Mouse (Mus musculus) retina, adult 2 months (tissue): ENCODE measurements around the gene Rabggtb.

Experiments used
- DNase-seq: peaks from one replicate; pipeline ENCODE4 v3.0.0-alpha.2; 2012; ENCODE audit warnings: low read depth, low spot score

Rabggtb gene

DNA sequence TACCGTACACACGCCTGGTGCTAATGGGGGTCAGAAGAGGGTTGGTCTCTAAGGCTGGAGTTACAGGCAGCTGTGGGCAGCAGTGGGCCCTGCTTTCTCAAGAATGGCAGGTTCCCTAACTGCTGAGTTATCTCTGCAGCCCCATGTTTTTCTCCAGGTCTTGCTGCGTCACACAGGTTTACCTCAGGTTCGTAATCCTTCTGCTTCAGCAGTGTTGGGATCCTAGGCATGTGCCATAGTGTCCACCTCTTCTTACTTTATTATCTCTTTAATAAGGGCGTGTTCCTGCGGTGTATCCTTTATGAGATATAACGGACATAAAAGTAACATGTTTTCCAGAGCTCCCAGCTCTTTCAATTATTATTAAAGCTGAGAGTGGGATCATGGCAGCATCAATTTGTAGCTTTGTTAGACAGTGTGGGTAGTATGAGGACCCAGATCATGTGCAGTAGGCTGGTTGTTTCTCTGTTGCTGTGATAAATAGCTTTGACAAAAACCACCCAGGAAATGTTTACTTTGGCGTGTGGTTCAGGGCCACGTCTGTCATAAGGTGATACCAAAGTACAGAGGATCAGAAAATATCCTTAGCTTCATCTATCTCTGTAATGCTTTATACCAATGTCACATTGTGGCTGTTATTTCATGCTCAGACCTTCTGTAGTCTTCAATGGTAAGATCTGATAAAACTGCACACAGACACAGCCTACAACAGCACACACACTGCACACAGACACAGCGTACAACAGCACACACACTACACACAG is 8.5 kb upstream of the Rabggtb start:
- DNase-seq = no peak

DNA sequence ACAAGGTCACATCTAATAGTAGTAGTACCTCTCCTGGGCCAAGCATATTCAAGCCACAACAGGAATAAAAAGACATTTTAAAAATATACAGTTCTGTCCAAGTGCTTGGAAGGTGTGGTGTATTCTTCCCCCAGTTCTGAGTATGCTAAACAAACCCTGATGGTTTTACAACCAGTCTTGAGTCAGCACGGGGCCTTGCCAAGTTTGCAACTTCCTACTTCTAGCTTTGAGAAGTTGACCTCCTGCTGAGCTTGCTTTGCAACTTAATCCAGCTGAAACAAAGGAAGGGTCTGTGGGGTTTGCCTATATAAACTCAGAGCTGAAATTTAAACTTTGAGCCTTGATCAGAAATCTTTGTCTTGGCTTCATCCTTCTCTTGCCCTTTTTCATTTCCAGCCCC is 4.4 kb upstream of the Rabggtb start:
- DNase-seq = no peak

DNA sequence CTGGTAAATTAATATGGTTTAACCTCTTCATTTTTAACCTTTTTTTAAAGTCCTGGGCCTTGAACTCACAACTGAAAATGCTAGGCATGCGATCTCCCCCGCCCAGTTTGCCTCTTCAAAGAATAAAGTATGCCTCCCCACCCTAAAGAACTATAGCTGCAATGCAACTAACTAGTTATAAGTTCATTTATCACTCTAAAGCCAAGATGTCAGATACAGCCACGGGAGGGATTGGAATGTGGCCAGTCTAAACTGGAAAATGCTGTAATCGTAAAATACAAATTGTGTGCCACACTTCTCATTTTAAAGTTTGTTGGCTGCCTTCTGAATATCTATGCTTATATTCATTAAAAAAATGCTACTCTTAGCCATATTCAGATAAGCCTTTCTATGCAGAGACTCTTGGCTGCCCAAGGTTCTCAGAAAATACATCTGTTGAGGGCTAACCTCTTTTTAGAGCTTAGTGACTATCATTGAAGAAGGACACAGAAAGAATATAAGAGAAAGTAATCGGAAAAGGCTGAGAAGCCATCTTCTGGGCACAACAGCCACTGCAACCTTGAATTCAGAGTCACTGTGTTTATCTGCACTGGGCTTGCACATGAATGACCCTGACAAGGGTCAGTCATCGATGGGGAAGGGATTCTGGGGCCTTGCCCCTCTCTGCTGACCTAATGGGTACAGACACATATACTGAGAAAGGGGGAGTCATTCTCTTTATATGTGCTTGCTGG is 868 bp upstream of the Rabggtb start:
- DNase-seq = no peak

DNA sequence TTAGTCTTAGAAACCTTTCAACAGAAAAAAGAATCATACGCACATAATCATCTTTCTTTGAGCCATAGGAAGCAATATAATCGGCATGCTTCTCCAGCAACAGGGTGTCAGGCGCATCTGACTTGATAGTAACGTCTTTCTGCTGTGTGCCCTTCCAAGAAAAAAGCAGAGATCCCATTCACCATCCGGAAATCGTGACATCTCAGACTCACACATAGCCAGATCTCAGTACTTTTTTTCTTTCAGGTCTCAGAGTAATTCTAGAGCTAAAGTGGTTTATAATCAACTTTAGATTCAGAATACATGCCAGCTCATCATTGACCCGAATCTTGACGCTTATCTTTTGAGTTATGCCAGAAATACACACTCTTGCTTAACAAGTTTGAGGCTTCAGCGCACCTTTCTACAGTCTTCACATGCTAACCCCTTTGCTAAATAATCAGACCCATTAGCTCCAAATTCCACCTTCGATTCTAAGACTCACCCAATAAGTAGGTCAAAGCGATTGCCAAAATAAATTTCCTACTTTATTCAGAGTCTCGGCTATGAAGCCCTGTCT is 848 bp downstream of the Rabggtb start:
- DNase-seq = no peak

GRCm38 (mm10) chr3:153911197-153911881 is 1.5 kb downstream of the Rabggtb start:
- DNase-seq = no peak

- no peak for DNase-seq
Measured at GRCm38 (mm10) chr3:153910489-153910888, 2.3 kb downstream of the Rabggtb start.

DNA sequence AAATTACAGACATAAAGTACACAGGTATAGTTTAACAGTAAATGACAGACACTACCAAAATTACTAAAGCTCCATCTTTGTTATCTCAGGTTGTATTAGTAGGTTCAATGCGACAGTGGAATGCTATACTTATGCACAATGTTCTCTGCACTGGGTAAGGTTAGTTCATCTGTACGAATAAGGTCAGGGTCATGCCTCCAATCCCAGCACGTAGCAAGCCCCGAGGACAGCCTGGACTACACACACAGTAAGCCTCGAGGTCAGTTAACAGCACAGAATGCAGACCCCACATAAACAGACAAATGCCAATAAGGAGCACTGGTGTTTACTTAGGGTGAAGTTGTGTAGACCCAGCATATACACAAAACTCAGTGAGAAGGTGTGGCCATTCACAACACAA is 3.9 kb downstream of the Rabggtb start:
- no peak for DNase-seq

- no peak for DNase-seq
Measured at GRCm38 (mm10) chr3:153906136-153906871, 6.5 kb downstream of the Rabggtb start, which contains the start of gene Msh4. Msh4 (minus strand) TSS chr3:153906138.

GRCm38 (mm10) chr3:153905251-153906135 is 7.3 kb downstream of the Rabggtb start:
- no peak for DNase-seq

DNA sequence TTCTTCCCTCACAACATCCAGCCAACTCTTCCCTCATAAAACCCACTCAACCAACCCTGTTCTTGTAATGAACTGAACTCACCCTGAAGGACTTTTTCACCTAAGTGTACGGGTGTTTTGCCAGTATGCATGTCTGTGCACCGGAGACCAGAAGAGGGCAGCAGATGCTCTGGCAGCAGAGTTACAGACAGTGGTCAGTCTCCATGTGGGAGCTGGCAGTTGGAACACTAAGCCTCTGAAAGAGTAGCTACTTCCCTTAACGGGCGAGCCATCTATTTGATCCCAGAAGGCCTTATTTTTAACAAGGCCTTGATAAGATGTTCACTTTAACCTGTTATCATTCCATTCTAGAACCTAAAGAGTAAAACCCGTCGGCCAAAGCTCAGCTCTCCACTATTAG is 8.2 kb downstream of the Rabggtb start:
- peak; percentile 20 for DNase-seq

GRCm38 (mm10) chr3:153902595-153902994 is 10.2 kb downstream of the Rabggtb start:
- no peak for DNase-seq

- DNase-seq = no peak
Measured at GRCm38 (mm10) chr3:153901904-153902303, 10.9 kb downstream of the Rabggtb start.

DNA sequence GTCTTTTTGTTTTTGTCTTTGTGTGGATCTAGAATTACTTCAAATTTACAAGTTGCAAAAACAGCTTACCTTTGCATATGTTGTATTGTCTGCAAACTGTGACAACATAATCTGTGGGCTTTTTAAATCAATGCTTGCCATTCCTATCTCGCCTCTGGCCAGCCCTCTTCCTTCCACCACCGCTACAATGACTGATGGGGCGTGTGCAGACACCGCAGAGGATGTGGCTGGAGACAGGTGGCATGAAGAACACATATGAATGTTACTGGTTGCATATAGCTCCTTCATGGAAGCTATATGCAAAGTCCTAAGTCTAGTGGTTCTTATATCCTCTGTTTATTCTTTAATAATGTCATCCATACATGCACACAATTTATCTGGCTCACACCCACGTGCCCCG is 15.6 kb downstream of the Rabggtb start:
- no peak for DNase-seq

DNA sequence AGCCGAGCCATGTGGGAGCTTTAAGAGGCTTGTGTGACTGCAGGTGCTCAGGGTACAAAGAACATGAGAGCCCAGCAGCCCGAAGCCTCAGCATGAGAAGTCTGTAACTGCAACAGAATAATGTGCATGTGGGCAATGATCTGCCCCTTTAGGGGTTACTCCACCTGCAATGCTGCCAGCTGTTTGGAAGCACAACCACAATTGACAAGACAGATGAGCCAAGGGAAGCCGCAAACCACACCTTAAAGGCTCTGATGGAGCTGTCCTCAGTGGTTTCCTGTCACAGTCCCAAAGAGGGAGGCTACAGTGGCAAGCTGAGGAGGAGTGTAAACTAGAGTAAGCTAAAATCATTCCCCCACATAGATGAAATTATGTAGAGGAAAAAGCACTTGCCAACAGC is 17.4 kb downstream of the Rabggtb start:
- DNase-seq = no peak

DNA sequence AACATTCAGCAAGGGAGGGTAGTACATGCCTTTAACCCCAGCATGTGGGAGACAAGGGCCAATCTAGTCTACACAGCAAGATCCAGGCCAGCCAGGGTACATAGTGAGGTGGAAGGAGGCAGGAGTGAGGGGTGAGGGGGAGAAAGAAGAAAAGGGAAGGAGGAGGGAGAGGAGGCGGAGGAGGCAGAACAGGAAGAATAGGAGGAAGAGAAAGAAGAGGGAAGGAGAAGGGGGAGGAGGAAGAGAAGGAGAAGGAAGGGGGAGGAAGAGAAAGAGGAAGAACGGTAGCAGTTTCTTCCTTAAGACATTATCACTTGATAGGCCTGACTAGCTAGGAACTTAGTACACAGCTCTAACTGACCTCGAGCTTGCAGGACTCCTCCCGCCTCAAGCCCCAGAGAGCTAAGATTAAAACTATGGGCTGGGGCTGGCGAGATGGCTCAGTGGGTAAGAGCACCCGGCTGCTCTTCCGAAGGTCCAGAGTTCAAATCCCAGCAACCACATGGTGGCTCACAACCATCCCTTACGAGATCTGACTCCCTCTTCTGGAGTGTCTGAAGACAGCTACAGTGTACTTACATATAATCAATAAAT is 23.5 kb downstream of the Rabggtb start:
- DNase-seq = no peak

- DNase-seq = no peak
Measured at GRCm38 (mm10) chr3:153888141-153888540, 24.7 kb downstream of the Rabggtb start.

DNA sequence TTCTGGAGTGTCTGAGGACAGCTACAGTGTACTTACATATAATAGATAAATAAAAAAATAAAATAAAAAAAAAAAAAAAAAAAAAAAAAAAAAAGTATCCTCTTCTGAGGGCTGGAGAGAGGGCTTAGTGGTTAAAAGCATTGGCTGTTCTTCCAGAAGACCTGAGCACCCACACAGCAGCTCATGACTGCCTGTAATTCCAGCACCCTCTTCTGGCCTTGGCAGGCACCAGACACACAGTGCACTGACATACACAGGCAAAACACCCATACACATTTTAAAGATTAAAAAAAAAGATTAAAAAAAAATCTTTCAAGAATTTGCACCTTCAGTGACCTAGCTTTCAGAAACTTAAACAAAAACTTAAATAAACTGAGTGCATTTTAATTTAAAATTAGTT is 26.5 kb downstream of the Rabggtb start:
- DNase-seq = no peak

- no peak for DNase-seq
Measured at GRCm38 (mm10) chr3:153871396-153871795, 41.4 kb downstream of the Rabggtb start.

DNA sequence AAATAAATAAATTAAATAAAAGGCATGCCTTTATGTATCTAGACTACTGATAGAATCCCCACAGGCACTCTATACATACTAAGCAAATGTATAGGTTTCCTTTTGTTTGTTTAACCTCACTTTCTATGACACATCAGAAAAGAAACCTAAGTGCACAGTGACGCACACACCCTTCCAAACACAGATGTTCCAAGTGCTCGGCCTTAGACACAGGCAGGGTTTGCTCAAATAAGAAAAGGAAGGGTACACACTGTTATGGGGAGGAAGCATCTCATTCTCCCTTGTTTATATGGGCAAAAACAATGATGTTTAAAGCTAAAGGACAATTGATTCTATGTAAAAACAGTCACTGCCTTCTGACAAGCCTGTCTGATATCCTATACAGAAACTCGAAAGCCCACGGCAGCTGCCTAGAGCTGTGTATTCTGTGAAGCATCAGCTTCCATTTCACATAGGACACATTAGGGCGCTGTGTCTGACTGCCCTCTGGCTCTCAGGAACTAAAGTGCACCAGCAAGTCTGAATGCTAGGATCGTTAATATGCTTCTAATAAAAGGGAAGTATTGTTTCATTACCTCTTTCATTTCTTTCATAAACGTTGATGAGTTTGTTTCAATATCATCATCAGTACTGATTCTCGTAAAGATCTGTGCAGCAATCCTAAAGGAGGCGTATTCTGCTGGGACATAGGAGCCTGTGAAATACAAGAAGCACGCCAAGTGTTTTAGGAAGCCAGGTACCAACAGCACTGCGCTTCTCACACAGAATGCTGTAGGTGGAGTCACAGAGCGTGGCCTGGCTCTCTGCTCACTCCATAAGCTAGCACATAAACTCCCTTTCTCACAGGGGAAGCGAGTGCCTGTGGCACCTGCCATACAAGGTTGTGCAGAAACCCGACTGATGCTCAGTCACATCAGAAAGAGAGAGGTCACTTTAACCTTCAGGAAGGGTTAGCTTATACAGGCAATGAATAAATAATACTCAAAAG is 45.4 kb downstream of the Rabggtb start:
- no peak for DNase-seq
